Mouse (Mus musculus) ES-Bruce4 (cell line): ENCODE data around the gene Pard3. TPM values are rescaled to one million over a fixed set of nuclear protein-coding genes. Genes with fewer than 3 reads are reported as not detected.

Source experiments
- H3K27ac ChIP-seq: 2 replicates; pipeline ENCODE4 v1.5.1; 2012; ENCODE audit warnings: low read length, inconsistent platforms; ENCODE audit not compliant: insufficient read depth
- H3K27me3 ChIP-seq: 2 replicates; pipeline ENCODE4 v1.6.1; 2012; ENCODE audit warnings: mild to moderate bottlenecking, low read length, inconsistent platforms; ENCODE audit not compliant: control insufficient read depth, poor library complexity, insufficient read depth, severe bottlenecking
- H3K36me3 ChIP-seq: 2 replicates; pipeline ENCODE4 v1.6.1; 2012; ENCODE audit warnings: inconsistent platforms, mild to moderate bottlenecking, low read length, moderate library complexity; ENCODE audit not compliant: control insufficient read depth, poor library complexity, insufficient read depth, severe bottlenecking
- H3K4me1 ChIP-seq: one replicate; pipeline ENCODE4 v1.8.1; 2011; ENCODE audit warnings: low read length; ENCODE audit not compliant: control insufficient read depth, insufficient read depth
- H3K4me3 ChIP-seq: 2 replicates; pipeline ENCODE4 v1.5.1; 2011; ENCODE audit warnings: low read depth, mild to moderate bottlenecking, low read length
- H3K9ac ChIP-seq: 2 replicates; pipeline ENCODE4 v1.6.1; 2012; ENCODE audit warnings: low read depth, mild to moderate bottlenecking, inconsistent platforms; ENCODE audit not compliant: poor library complexity, severe bottlenecking
- H3K9me3 ChIP-seq: replicated peaks from 2 replicates; pipeline ENCODE4 v1.6.1; 2012; ENCODE audit warnings: mild to moderate bottlenecking, low read length, inconsistent platforms; ENCODE audit not compliant: control insufficient read depth, poor library complexity, insufficient read depth, severe bottlenecking
- CTCF ChIP-seq: IDR thresholded peaks from one replicate; pipeline ENCODE4 v1.8.1; 2011; ENCODE audit warnings: low read depth, low read length
- EP300 ChIP-seq: IDR thresholded peaks from 2 replicates; pipeline ENCODE4 v1.6.1; 2011; ENCODE audit warnings: low read depth, low read length; ENCODE audit not compliant: insufficient read depth
- POLR2A ChIP-seq: IDR thresholded peaks from one replicate; pipeline ENCODE4 v1.8.1; 2011; ENCODE audit warnings: low read length; ENCODE audit not compliant: insufficient read depth
- polyA plus RNA-seq: library from polyadenylated mRNA; stranded (reverse); fragments of >200 nt; gene quantifications from 2 replicates; pipeline ENCODE4 v1.2.4, GENCODE M21; 2011; ENCODE audit warnings: low read depth; ENCODE audit not compliant: missing spikeins, insufficient read depth, insufficient read length

Pard3 gene
- polyA plus RNA-seq, 1 experiment = 38.0 TPM

DNA sequence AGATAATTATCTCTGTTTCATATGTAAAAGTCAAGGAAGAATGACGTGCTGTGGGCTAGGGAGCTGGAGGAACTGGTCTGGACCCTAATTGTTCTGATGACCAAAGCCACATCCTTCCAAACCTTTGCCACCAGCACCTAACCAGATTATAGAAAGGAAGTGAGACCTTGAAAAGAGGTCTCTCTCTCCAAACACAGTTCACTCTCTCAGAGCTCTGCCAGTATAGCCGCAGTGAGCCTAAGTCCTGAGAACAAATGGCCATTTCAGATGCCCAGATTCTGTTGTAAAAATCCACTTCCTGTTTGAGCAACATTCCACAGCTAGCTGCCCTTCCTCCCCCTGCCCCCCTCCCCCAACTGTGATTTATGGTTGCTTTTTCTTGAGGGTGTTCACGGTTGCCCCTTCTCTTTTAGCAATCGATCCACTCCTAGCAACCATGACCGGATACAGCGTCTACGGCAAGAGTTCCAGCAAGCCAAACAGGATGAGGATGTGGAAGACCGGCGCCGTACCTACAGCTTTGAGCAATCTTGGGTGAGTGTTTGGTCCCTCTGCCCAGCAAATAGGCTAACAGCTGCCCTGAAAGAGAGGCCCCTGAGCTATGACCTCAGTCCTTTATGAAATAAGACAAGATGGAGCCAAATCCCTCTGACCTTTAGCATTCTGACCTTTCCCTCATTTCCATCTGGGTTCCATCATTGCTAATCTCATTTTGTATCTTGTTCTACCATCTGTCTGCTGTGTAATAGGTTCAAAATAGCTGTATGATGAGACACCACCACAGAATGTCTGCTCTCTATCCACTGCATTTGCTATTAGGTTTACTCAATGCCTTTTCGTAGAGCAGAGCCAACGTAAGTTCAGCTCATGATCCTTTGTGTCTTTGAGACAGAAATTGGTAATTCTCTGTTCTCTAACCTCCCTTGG lies 529.2 kb downstream of the Pard3 start:
- H3K4me1 ChIP-seq = no peaks in the 10 kb centered on the region
- H3K9me3 ChIP-seq = no peaks in the 10 kb centered on the region
- H3K27me3 ChIP-seq = no peaks in the 10 kb centered on the region
- H3K4me3 ChIP-seq = no peak overlapping the region
- H3K36me3 ChIP-seq = no peaks in the 10 kb centered on the region
- H3K27ac ChIP-seq = no peak overlapping the region
- H3K9ac ChIP-seq = no peak overlapping the region
- no peak for TF ChIP-seq EP300
- TF ChIP-seq POLR2A = no peak
- TF ChIP-seq CTCF = no peak

DNA sequence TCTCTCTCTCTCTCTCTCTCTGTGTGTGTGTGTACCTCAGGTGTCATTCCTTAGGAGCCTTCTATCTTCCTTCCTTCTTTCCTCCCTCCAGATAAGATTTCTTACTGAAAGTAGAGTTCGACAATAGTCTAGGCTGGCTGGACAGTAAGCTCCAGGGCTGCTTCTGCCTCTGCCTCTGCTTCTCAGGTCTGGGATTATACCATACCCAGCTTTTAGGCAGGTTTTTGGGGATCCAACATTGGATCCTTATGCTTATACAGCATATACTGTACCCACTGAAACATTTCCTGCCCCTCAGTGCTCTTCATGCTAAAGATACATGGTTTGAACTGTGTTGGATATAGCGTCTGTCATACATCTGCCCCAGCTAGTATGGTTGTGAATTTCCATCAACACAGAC lies 536.9 kb downstream of the Pard3 start:
- H3K27me3 ChIP-seq = no peaks in the 10 kb centered on the region
- H3K4me1 ChIP-seq = no peaks in the 10 kb centered on the region
- no peak for TF ChIP-seq POLR2A
- no peak for TF ChIP-seq CTCF
- TF ChIP-seq EP300 = no peak

DNA sequence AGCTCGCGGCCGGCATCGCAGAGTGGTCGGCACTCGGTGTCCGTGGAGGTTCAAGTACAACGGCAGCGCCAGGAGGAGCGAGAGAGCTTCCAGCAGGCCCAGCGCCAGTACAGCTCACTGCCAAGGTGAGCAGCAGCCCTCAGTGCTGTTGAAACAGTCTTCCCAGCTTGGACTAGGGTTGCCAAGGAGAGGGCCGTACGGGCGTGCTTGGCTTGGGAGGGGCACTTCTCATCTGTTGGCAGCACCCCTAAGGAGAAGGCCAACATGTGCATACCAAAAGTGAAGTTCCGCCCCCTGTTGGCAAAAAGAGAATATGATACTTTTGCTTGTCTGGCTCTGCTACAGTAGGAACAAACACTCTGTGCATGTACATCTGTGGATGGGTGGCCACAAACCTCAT lies 539.4 kb downstream of the Pard3 start:
- Histone ChIP-seq H3K4me1 (no peaks in the 10 kb centered on the region), H3K27me3 (no peaks in the 10 kb centered on the region), H3K9me3 (no peaks in the 10 kb centered on the region), H3K9ac (no peak overlapping the region), H3K27ac (no peak overlapping the region), H3K4me3 (no peak overlapping the region), H3K36me3 (no peaks in the 10 kb centered on the region; the same call in none of the 2 replicates)
- TF ChIP-seq POLR2A (no peak), EP300 (no peak), CTCF (no peak)

More for the DNA sequence above, 536.9 kb downstream of the Pard3 start:
- H3K9me3 ChIP-seq = no peaks in the 10 kb centered on the region
- H3K36me3 ChIP-seq = no peaks in the 10 kb centered on the region; the same call in none of the 2 replicates
- no peak overlapping the region for H3K27ac ChIP-seq
- no peak overlapping the region for H3K4me3 ChIP-seq
- H3K9ac ChIP-seq = no peak overlapping the region

DNA sequence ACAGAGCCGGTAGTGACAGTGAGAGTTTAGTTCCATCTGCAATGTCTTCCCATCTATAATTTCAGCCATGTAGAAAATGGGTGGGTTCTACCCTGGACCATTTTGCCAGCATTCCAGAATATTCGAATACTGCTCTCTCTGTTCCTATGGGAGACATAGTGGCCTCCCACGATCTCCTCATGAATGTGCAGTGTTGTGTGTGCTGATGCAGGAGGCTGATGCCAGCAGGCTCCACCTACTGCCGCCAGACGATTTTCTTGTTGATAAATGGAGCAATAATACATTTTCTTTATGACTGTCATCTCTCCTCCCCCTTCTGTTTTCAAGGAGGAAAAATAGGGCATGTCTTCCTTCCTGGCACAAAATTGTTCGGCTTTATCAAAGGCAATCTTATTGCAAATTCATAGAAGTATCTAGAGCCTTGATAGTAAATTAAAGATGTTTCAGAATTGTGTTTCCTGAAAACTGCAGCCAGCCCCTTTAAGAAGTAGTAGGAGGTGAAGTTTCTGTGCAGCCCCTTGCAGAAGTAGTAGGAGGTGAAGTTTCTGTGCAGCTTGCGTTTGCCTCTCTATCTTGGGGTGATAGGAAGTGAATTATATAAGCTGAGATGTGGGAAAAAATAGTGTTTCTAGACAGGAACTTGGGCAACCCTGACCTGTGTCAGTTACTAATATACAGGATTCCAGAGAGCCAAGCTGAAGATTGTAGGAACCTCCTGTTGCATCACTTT lies 545.0 kb downstream of the Pard3 start:
- TF ChIP-seq POLR2A (no peak), EP300 (no peak), CTCF (no peak)
- H3K27ac ChIP-seq = no peak overlapping the region
- peaks cover 1% of the 10 kb centered on the region; the same call in 1 of the 2 replicates for H3K9me3 ChIP-seq
- no peak overlapping the region for H3K9ac ChIP-seq
- peaks cover 7% of the 10 kb centered on the region for H3K36me3 ChIP-seq
- H3K27me3 ChIP-seq = no peaks in the 10 kb centered on the region
- no peaks in the 10 kb centered on the region for H3K4me1 ChIP-seq
- no peak overlapping the region for H3K4me3 ChIP-seq

DNA sequence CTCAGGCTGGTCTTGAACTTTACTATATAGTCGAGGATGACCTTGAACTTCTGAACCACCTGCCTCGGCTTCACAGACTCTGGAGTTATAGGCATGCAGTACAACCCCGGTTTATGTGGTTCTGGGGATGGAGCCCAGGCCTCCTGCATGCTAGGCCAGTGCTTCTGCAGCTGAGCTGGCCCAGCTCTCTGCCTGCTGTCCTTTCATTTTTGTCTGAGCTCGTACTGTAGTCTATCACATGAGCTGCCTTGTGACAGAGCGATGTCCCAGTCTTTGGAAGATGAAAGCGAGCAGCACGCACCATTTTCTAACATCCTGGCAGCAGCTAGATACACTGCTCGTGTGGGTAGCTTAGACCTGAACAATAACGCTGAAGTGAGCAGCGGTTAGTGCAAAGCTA lies 545.6 kb downstream of the Pard3 start:
- TF ChIP-seq EP300 (no peak), CTCF (no peak), POLR2A (no peak)
- H3K36me3 ChIP-seq = peaks cover 7% of the 10 kb centered on the region
- H3K9me3 ChIP-seq = peaks cover 7% of the 10 kb centered on the region
- H3K27ac ChIP-seq = no peak overlapping the region
- no peaks in the 10 kb centered on the region for H3K27me3 ChIP-seq
- H3K4me1 ChIP-seq = no peaks in the 10 kb centered on the region
- H3K4me3 ChIP-seq = no peak overlapping the region
- H3K9ac ChIP-seq = no peak overlapping the region

DNA sequence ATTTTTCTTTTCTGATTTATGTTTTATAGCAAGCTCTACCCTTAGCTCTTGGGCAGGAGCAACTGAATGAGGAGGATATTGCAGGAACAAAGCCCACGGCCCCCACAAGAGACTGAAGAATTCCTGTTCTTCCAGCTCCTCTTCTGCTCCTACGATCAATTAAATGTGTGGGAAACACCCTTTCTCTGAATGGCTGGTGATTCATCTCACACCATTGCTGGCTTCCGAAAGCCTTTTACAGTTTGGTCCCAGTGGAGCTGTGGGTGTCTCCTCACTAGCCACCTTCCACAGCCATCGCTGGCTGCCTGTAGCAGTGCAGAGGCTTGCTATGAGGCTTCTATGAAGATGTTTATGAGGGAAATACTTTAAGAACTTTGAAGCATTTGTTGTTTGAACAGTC lies 550.5 kb downstream of the Pard3 start:
- Histone ChIP-seq H3K4me1 (no peaks in the 10 kb centered on the region), H3K27me3 (no peaks in the 10 kb centered on the region), H3K4me3 (no peak overlapping the region), H3K36me3 (peaks cover 7% of the 10 kb centered on the region), H3K9ac (no peak overlapping the region), H3K9me3 (peaks cover 23% of the 10 kb centered on the region), H3K27ac (no peak overlapping the region)
- TF ChIP-seq POLR2A (no peak), EP300 (no peak), CTCF (no peak)
